Comparison of ENCODE assay signal across 30 mouse cellular contexts in the genomic region with DNA sequence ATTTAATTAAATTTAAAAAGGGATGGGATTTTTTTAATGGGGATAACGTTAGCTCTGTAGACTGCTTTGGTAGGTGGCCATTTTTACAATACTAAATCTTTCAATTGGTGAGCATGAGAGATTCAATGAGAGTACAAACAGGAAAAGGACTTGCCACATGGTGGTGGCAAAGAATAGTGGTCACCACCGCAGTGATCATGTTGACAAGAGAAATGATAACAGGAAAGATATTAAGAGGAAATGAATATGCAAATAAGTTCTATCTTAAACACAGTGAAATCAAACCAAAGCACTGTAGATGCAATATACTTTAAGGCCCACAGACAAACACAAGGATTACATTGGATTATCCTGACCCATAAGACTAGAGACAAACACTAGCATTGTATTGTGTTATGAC. TPM values are rescaled to one million over a fixed set of nuclear protein-coding genes. Genes with fewer than 3 reads are reported as not detected.
"Had no signal": no experiment of that assay in that cellular context is flagged by ENCODE, and none has a peak within 500 bp of the region (broad histone marks: within the 10 kb centered on the region; RNA-seq: fewer than 3 reads in every experiment).

No protein-coding gene starts in this region.

- H3K4me3 ChIP-seq: heart, adult 2 months; heart, embryonic 13.5 days; heart, embryonic 15.5 days; hindbrain, embryonic 13.5 days; hindbrain, embryonic 15.5 days; limb, embryonic 13.5 days; limb, embryonic 15.5 days; liver, embryonic 12.5 days had no signal

- DNase-seq: gastrocnemius, postnatal 14 days; gastrocnemius, postnatal 36 days; heart, adult 11 months; heart, adult 2 months; heart, postnatal 14 days; heart, postnatal 36 days; kidney, adult 18-20 months; kidney, adult 8-10 months; kidney, postnatal 10 days; kidney, postnatal 25 days; kidney, postnatal 4 days; layer of hippocampus, adult 9-11 months; layer of hippocampus, postnatal 36 days; left cerebral cortex, postnatal 4 days had no signal

- H3K9ac ChIP-seq: heart, embryonic 13.5 days; heart, embryonic 15.5 days; hindbrain, embryonic 13.5 days; hindbrain, embryonic 15.5 days; limb, embryonic 13.5 days; limb, embryonic 15.5 days; liver, embryonic 12.5 days; liver, embryonic 14.5 days had no signal

- H3K4me2 ChIP-seq: heart, embryonic 11.5 days; heart, embryonic 13.5 days; heart, embryonic 15.5 days; hindbrain, embryonic 13.5 days; hindbrain, embryonic 15.5 days; limb, embryonic 13.5 days; limb, embryonic 15.5 days; liver, embryonic 12.5 days had no signal

- H3K27me3 ChIP-seq: heart, embryonic 13.5 days; heart, embryonic 15.5 days; hindbrain, embryonic 13.5 days; hindbrain, embryonic 15.5 days; limb, embryonic 13.5 days; limb, embryonic 15.5 days; liver, embryonic 12.5 days had no signal

- ATAC-seq: hindbrain, postnatal 0 days; intestine, postnatal 0 days; liver, embryonic 12.5 days had no signal

- H3K4me1 ChIP-seq: heart, embryonic 13.5 days; heart, embryonic 15.5 days; hindbrain, embryonic 13.5 days; limb, embryonic 13.5 days; limb, embryonic 15.5 days; liver, embryonic 12.5 days had no signal

- H3K9me3 ChIP-seq: heart, embryonic 13.5 days; heart, embryonic 15.5 days; hindbrain, embryonic 13.5 days; hindbrain, embryonic 15.5 days; limb, embryonic 13.5 days; limb, embryonic 15.5 days; liver, embryonic 12.5 days had no signal

- H3K27ac ChIP-seq: heart, adult 2 months; heart, embryonic 13.5 days; heart, embryonic 15.5 days; hindbrain, embryonic 13.5 days; hindbrain, embryonic 15.5 days; hindbrain, postnatal 0 days; limb, embryonic 13.5 days; limb, embryonic 15.5 days; liver, embryonic 12.5 days; liver, embryonic 14.5 days had no signal

- H3K36me3 ChIP-seq: heart, embryonic 13.5 days; heart, embryonic 15.5 days; hindbrain, embryonic 13.5 days; hindbrain, embryonic 15.5 days; limb, embryonic 13.5 days; limb, embryonic 15.5 days; liver, embryonic 12.5 days had no signal

RNA-seq across cellular contexts. Expression of a gene that starts 24.1 kb away (rescaled TPM):
- total RNA-seq: gastrocnemius, adult 18-20 months; gastrocnemius, postnatal 36 days; heart, adult 2 months; heart, postnatal 36 days; liver, adult 2 months had no signal
- polyA plus RNA-seq: heart, embryonic 13.5 days; heart, embryonic 15.5 days; heart, postnatal 0 days; kidney, embryonic 14.5 days; liver, adult 2 months; liver, embryonic 12.5 days; liver, embryonic 14.5 days; liver, embryonic 16.5 days had no signal
